Mouse (Mus musculus): Measurements from ENCODE around the gene Sgsm1.

- TF ChIP-seq CTCF (IDR thresholded peaks at IDR 0.05; ENCODE audit: low read depth, low read length) (no peak), POLR2A (IDR thresholded peaks at IDR 0.05; ENCODE audit: borderline replicate concordance, low read depth, low read length) (no peak)
Observed at GRCm38 (mm10) chr5:113292832-113293231, 17.8 kb downstream of the Sgsm1 start.
